Mouse (Mus musculus): ENCODE data around the gene Gadd45g. TPM values are rescaled to one million over a fixed set of nuclear protein-coding genes. Genes with fewer than 3 reads are reported as not detected.

The Gadd45g gene
- polyA plus RNA-seq, 2 experiments = 43.2 to 51.5 TPM

GRCm38 (mm10) chr13:51871148-51871547 is 24.7 kb downstream of the Gadd45g start:
- Histone ChIP-seq H3K4me2 (replicated peaks; ENCODE audit: low read depth, low read length, severe bottlenecking) (no peak overlapping the region), H3K9ac (ENCODE audit: low read depth, low read length, severe bottlenecking) (no peak overlapping the region), H3K4me3 (replicated peaks; ENCODE audit: low read length) (no peak overlapping the region), H3K36me3 (ENCODE audit: control insufficient read depth, insufficient read depth, low read length) (no peaks in the 10 kb centered on the region), H3K27me3 (ENCODE audit: control insufficient read depth, insufficient read depth, low read length) (no peaks in the 10 kb centered on the region), H3K9me3 (ENCODE audit: control insufficient read depth, low read length) (no peaks in the 10 kb centered on the region), H3K4me1 (ENCODE audit: control insufficient read depth, insufficient read depth, low read length) (peaks cover 12% of the 10 kb centered on the region), H3K27ac (replicated peaks; ENCODE audit: low read depth, low read length) (no peak overlapping the region)
- no peak for TF ChIP-seq POLR2A (IDR thresholded peaks at IDR 0.05; ENCODE audit: borderline replicate concordance, extremely low read depth, insufficient read depth, insufficient read length)
- DNase-seq (ENCODE audit: low spot score) (no peak), ATAC-seq (ENCODE audit: low FRiP score, low read depth) (no peak)
- 78% methylated on average over 4 of the region's 4 CpGs for WGBS

GRCm38 (mm10) chr13:51872252-51872962 is 25.9 kb downstream of the Gadd45g start:
- Histone ChIP-seq H3K4me1 (ENCODE audit: control insufficient read depth, insufficient read depth, low read length) (peaks cover 9% of the 10 kb centered on the region), H3K4me3 (replicated peaks; ENCODE audit: low read length) (no peak overlapping the region), H3K4me2 (replicated peaks; ENCODE audit: low read depth, low read length, severe bottlenecking) (no peak overlapping the region), H3K36me3 (ENCODE audit: control insufficient read depth, insufficient read depth, low read length) (no peaks in the 10 kb centered on the region), H3K27me3 (ENCODE audit: control insufficient read depth, insufficient read depth, low read length) (no peaks in the 10 kb centered on the region), H3K9ac (ENCODE audit: low read depth, low read length, severe bottlenecking) (no peak overlapping the region), H3K27ac (replicated peaks; ENCODE audit: low read depth, low read length) (no peak overlapping the region), H3K9me3 (ENCODE audit: control insufficient read depth, low read length) (no peaks in the 10 kb centered on the region)
- no peak for TF ChIP-seq POLR2A (IDR thresholded peaks at IDR 0.05; ENCODE audit: borderline replicate concordance, extremely low read depth, insufficient read depth, insufficient read length)
- DNase-seq (ENCODE audit: low spot score) = no peak
- no peak for ATAC-seq (ENCODE audit: low FRiP score, low read depth)
- 93% methylated on average over 9 of the region's 9 CpGs for WGBS

GRCm38 (mm10) chr13:51872963-51873514 is 26.6 kb downstream of the Gadd45g start:
- H3K4me2 ChIP-seq (replicated peaks; ENCODE audit: low read depth, low read length, severe bottlenecking) = no peak overlapping the region
- 88% methylated on average over 9 of the region's 9 CpGs for WGBS
- H3K9ac ChIP-seq (ENCODE audit: low read depth, low read length, severe bottlenecking) = no peak overlapping the region
- no peak for ATAC-seq (ENCODE audit: low FRiP score, low read depth)
- H3K4me3 ChIP-seq (replicated peaks; ENCODE audit: low read length) = no peak overlapping the region
- H3K27me3 ChIP-seq (ENCODE audit: control insufficient read depth, insufficient read depth, low read length) = no peaks in the 10 kb centered on the region
- H3K4me1 ChIP-seq (ENCODE audit: control insufficient read depth, insufficient read depth, low read length) = peaks cover 9% of the 10 kb centered on the region
- no peaks in the 10 kb centered on the region for H3K36me3 ChIP-seq (ENCODE audit: control insufficient read depth, insufficient read depth, low read length)
- no peaks in the 10 kb centered on the region for H3K9me3 ChIP-seq (ENCODE audit: control insufficient read depth, low read length)
- TF ChIP-seq POLR2A (IDR thresholded peaks at IDR 0.05; ENCODE audit: borderline replicate concordance, extremely low read depth, insufficient read depth, insufficient read length) = no peak
- no peak for DNase-seq (ENCODE audit: low spot score)
- no peak overlapping the region for H3K27ac ChIP-seq (replicated peaks; ENCODE audit: low read depth, low read length)

GRCm38 (mm10) chr13:51873786-51874185 is 27.3 kb downstream of the Gadd45g start:
- no peaks in the 10 kb centered on the region for H3K27me3 ChIP-seq (ENCODE audit: control insufficient read depth, insufficient read depth, low read length)
- H3K4me2 ChIP-seq (replicated peaks; ENCODE audit: low read depth, low read length, severe bottlenecking) = no peak overlapping the region
- H3K9me3 ChIP-seq (ENCODE audit: control insufficient read depth, low read length) = no peaks in the 10 kb centered on the region
- H3K4me1 ChIP-seq (ENCODE audit: control insufficient read depth, insufficient read depth, low read length) = peaks cover 3% of the 10 kb centered on the region; the same call in 1 of the 2 replicates
- WGBS = 95% methylated on average over 5 of the region's 5 CpGs
- no peak overlapping the region for H3K9ac ChIP-seq (ENCODE audit: low read depth, low read length, severe bottlenecking)
- H3K4me3 ChIP-seq (replicated peaks; ENCODE audit: low read length) = no peak overlapping the region
- TF ChIP-seq POLR2A (IDR thresholded peaks at IDR 0.05; ENCODE audit: borderline replicate concordance, extremely low read depth, insufficient read depth, insufficient read length) = no peak
- H3K36me3 ChIP-seq (ENCODE audit: control insufficient read depth, insufficient read depth, low read length) = no peaks in the 10 kb centered on the region
- DNase-seq (ENCODE audit: low spot score) (no peak), ATAC-seq (ENCODE audit: low FRiP score, low read depth) (no peak)
- no peak overlapping the region for H3K27ac ChIP-seq (replicated peaks; ENCODE audit: low read depth, low read length)

- Histone ChIP-seq H3K9me3 (ENCODE audit: control insufficient read depth, low read length) (no peaks in the 10 kb centered on the region), H3K27me3 (ENCODE audit: control insufficient read depth, insufficient read depth, low read length) (no peaks in the 10 kb centered on the region), H3K4me2 (replicated peaks; ENCODE audit: low read depth, low read length, severe bottlenecking) (no peak overlapping the region), H3K27ac (replicated peaks; ENCODE audit: low read depth, low read length) (no peak overlapping the region), H3K9ac (ENCODE audit: low read depth, low read length, severe bottlenecking) (no peak overlapping the region), H3K36me3 (ENCODE audit: control insufficient read depth, insufficient read depth, low read length) (no peaks in the 10 kb centered on the region), H3K4me3 (replicated peaks; ENCODE audit: low read length) (no peak overlapping the region), H3K4me1 (ENCODE audit: control insufficient read depth, insufficient read depth, low read length) (no peaks in the 10 kb centered on the region)
- ATAC-seq (ENCODE audit: low FRiP score, low read depth) = no peak
- no peak for TF ChIP-seq POLR2A (IDR thresholded peaks at IDR 0.05; ENCODE audit: borderline replicate concordance, extremely low read depth, insufficient read depth, insufficient read length)
- 32% methylated on average over 12 of the region's 12 CpGs for WGBS
- no peak for DNase-seq (ENCODE audit: low spot score)
Observed at GRCm38 (mm10) chr13:51876131-51876530, 29.7 kb downstream of the Gadd45g start.

Data from limb, embryonic 14.5 days (tissue).